Mouse (Mus musculus) retina, postnatal 1 day (tissue): ENCODE results near the gene Kdm2a.

Experiments
- DNase-seq: peaks from one replicate; pipeline ENCODE4 v3.0.0-alpha.2; 2012

Gene Kdm2a

GRCm38 (mm10) chr19:4397798-4398629 lies at the start of gene Kdm2a:
TSS of gene Kdm2a (minus strand) at chr19:4398285.
- no peak for DNase-seq

DNA sequence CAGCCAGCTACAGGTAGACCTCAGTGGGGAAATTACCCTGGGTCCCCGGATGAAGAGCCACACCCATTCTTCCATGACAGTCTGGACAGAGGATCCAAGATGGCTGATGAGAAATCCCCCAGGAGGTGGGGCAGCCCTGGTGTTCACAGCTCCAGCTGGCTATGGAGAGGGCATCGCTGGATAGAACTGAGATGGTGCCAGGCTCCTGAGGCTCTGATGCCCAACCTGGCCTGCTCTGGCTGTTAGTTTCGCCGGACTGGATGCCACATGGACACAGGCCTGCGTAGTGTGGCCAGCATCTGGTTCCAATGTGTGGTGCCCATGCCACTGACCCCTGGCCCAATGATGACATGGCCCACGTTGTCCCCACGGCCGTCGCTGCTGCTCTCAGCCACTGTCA lies 49.4 kb upstream of the Kdm2a start:
- DNase-seq = no peak

GRCm38 (mm10) chr19:4446661-4447420 lies 48.8 kb upstream of the Kdm2a start:
- DNase-seq = no peak

DNA sequence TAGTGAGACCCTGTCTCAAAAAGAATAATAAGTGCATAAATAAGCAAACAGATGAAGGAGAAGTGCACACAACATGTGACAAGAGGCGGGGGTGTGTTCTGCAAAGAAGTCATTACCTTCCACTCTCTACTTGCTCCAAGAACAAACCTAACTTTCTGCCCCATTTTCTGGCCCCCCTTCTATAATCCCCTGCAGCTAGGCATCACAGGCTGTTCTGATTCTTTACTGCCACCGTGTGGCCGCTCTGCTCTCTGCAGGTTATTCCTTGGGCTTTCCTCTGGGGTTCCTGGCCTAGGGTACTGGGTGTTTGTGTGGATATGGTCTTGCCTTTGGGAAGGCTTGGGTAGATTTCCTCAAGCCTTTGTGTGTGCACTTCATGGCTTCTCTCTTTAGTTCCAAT lies 44.3 kb upstream of the Kdm2a start:
- peak; percentile 89 for DNase-seq

DNA sequence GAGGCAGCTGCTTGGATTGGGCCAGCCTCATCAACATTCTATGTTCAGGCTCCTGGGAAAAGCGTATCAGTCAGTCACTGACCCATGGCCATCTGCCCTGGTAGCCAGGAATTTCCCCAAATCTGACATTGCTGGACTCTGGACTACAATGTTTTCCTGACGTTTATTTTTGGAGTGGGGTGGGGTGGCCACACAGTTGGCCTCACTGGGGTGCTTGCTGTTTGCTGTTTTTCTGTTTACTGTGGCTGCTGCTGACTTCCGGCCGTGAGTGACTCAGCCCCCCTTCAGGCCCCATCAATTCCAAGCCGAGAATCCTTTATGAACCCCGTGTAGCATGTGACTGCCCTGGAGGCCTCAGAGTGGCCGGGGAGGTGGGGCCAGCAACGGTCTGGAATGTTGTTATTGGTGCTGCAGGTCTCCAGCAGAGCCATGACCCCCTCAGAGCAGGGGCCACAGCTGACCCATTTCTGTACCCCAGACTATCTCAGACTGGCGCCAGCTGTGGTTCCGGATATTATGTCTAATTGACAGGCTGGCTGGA lies 43.6 kb upstream of the Kdm2a start:
- DNase-seq = peak; percentile 85

DNA sequence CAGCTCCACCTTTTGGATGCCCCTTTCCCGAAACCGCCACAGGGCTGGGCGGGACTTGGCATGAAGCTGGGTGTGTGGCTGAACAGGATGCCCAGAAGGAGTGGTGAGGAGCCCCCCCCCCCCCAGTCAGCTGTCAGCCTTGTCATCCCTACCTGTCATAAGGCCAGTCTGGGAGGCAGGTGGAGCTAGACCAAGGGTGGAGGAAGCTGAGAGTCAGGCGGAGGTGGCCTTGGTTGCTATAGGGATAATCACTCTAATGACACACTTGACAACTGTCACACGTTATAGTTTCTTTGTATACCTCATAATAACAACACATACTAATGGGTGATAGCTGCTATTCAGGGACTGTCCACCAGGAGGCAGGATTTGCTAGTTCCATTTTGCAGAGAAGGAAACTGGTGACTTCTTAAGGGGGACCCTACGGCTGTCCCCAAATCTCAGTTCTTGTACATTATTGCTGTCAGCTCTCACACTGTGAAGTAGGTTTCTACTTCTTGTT lies 43.1 kb upstream of the Kdm2a start:
- DNase-seq = peak; percentile 82

- peak; percentile 27 for DNase-seq
Measured at GRCm38 (mm10) chr19:4440222-4440621, 42.1 kb upstream of the Kdm2a start.

DNA sequence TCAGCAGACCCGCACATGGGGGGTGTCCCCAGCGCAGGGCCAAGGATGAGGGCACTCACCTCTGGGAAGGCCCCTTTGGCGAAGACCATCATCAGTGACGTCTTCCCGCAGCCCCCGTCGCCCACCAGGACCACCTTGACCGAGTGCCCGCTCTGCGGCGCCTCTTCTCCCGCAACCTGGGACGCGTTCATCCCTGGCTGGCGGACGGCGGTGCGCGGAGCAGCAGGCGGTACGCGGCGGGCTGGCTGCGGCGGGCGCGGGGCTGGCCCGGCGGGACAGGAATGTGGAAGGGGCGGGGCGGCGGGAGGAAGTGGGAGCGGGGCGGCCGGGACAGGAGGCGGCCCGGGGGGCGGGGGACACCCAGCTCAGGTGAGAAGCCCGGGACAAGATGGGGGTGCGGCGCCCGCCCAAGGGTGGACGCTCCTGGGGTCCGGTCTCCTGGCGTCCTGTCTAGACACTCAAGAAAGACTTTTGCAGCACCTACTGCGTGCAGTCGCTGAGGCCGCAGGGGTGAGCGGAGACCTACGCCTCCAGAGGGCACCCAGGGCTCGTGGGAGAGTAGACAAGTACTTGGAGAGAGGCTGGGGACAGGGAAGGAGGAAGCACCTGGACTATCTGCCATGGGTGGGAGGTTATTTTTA lies 41.2 kb upstream of the Kdm2a start, which contains the start of gene Rhod:
TSS of gene Rhod (minus strand) at position 272 of the 641 bp plus-strand sequence.
- DNase-seq = peak; percentile 59

DNA sequence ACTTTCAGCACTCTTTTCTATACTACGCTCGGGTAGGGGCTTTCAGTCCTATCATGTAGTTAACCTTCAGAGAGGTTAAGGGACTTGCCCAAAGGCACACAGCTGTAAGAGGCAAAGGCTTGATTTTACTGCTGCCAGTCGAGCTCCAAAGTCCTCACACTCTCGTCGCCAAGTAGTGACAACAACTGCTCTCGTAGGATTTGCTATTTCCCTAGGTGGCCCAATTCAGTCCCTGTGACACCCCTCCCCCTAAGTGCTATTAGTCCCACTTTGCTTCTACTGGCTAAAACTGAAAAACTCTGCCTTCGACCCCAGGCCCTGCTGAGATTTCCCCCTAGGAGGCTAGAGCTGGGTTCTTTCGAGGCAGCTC lies 40.7 kb upstream of the Kdm2a start:
- no peak for DNase-seq

- DNase-seq = no peak
Measured at GRCm38 (mm10) chr19:4437886-4438285, 39.8 kb upstream of the Kdm2a start.

DNA sequence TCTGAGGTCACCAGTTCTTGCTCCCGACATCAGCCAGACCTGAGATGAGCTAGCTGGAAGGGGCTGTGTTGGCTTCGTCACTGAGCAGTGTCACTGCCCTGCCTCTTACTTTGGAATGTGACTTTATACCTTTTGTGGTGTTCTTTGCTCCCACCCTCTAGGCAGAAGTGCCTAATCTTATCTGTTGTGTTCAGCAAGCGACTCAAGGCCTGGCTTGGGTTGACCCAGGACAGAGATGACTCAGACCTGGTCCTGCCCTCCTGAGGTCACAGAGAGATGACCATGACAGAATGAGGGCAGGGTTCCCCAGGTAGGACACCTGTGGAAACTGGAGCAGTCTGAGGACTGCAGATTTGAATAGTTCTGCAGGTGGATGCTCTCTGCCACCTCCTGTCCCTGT lies 38.2 kb upstream of the Kdm2a start:
- no peak for DNase-seq

DNA sequence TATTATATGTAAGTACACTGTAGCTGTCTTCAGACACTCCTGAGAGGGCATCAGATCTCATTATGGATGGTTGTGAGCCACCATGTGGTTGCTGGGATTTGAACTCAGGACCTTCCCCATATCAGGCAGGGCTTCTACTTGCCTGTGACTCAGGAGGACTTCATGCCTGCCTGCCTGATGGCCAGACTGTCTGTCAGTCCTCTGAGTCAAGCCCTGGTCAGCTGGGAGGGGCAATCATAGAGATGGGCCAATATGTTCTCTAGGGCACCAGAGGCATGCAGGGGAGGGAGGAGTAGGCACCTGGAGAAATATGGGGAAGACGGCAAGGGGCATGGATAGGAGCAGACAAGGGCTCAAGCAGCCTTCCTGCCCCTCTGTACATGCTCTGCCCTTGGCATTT lies 36.9 kb upstream of the Kdm2a start:
- DNase-seq = no peak

DNA sequence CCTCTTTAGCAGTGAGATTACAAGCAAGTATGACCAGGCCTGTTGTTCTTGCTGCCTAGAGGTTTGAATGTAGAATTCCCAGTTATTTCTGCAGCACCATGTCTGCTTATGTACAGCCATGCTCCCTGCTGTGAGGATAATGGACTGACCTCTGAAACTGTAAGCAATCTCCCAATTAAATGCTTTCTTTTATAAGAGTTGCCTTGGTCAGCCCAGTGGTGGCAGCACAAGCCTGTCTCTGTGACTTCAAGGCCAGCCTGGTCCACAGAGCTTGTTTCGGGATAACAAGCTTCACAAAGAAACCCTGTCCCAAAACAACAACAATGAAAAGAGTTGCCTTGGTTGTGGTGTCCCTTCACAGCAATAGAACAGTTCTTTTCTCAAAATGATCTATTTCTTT lies 35.7 kb upstream of the Kdm2a start:
- peak; percentile 55 for DNase-seq

DNA sequence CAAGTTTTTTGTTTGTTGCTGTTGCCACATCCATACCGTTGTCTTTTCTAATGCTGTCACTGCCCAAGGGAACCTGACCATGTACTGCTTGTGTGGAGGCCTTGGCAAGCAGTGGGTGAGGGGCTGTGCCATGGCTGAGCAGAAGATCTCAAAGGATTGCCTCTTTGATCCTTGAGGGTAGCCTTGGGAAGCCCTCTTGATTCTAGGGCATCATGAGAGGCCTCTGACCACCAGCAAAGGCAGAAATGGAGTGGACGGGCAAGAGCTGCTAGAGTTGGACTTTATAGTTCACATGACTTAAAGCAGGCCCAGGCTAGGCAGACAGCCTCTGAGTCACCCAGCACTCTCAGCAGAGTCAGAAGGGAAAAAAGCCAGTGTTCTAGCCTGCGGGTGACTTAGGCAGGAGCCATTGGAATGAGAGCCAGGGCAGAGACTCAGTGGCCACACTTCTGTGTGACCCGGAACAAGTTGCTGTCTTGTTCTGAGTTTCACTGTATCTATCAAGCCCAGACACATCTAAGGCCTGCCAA lies 32.1 kb upstream of the Kdm2a start:
- DNase-seq = no peak

DNA sequence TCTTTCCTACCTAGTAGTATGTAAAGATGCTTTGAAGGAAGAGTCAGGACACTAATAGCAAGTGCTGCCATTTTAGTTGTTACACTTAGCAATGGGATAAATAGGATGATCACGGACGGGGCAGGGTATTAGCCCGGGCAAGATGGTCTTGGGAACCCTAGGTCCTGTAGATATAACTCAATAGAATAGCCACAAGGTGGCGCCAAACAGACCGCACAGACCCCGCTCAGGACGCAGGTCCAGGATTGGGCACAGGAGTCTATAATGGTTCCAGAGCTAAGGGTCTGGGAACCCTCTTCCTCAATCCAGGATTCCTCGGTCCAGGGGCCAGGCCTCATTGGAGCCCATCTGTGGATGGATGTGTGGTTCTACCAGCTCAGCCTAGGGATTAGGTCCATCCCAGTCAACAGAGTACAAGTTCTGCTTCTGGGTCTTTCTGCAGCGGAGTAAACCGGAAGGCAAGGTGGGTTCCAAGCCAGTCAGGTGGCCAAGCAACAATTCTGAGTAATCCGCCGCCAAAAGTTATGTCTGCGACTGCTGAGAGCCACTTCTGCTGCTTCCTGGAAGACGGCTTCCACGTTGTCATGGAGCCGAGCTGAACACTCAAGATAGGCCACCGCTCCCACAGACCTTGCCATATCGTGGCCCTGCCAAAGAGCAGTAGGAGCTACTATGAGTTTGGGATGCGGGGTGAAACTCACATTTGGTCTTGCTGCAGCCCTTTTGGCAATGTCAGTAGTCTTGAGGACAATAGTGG lies 27.7 kb upstream of the Kdm2a start:
- DNase-seq = peak; percentile 70

- no peak for DNase-seq
Measured at GRCm38 (mm10) chr19:4423021-4423420, 24.9 kb upstream of the Kdm2a start.

GRCm38 (mm10) chr19:4422581-4422980 lies 24.5 kb upstream of the Kdm2a start:
- DNase-seq = no peak

- DNase-seq = no peak
Measured at GRCm38 (mm10) chr19:4420153-4420910, 22.2 kb upstream of the Kdm2a start.

GRCm38 (mm10) chr19:4419711-4420110 lies 21.6 kb upstream of the Kdm2a start:
- DNase-seq = no peak

DNA sequence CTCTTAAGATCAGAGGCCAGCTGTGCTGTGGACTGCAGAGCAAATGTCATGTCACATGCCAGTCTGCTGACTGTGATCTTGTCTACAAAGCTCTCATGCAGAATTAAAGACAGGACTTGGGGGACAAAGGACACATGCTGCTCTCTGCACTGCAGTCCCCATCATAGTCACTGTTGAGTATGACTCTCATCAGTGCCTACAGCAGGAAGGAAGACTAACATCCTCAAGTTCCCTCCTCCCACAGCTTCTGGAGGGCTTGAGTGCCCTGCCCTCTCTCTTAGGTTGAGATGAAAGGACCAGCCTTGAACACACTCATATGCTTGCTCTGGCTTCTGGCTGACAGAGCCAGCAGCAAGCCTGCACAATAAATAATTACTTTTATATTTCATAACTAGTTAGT lies 19.6 kb upstream of the Kdm2a start:
- DNase-seq = no peak

DNA sequence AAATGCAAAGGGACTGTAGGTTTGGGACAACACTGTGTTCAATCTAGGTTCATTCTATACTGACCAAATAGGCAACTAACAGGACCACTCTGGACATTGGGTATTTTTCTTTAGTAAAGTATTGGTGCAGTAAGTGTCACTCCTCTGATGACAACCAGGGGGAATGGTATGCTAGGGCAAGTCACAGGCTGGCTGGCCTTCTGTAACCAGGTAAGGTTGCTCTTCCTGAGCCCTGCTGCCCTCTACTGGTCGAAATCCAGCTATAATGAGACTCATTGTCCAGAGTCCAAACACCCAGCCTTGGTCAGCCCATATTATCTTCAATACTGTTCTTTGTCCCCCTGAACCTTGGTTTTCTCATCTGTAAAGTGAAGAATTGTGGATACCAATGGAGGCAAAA lies 19.1 kb upstream of the Kdm2a start:
- peak; percentile 75 for DNase-seq
